Mouse (Mus musculus): ENCODE measurements at regions not wholly inside any gene's neighbourhood (a gene's known extent, or its start where the extent isn't known, plus 50 kb on each side); places are given as distances from the start of the nearest gene placed in this dataset.

DNA sequence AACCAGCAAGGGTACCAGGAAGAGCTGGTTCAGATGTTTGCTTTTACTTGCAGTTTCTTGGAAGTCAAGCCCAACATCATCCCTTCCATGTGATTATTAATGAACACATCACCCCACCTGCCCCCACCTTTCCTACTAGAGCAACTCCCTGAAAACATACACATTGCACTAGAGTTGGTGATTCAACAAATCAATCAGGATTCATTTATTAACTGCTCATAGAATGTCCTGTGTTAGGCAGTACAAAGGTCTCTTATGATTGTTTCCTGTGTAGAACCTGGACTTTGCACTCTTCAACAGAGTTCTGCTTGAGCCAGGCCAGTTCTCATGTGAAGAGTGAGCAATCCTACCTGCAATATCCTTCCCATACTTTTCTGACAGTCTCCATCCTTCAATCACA is 59.8 kb upstream of the Ctla4 start:
- TF ChIP-seq CTCF (IDR thresholded peaks at IDR 0.05; ENCODE audit: insufficient read depth, low read length) (no peak), POLR2A (IDR thresholded peaks at IDR 0.05; ENCODE audit: borderline replicate concordance, extremely low read depth, low read depth, low read length) (no peak)
